Mouse (Mus musculus): ENCODE data around the gene Krt222. TPM values are rescaled to one million over a fixed set of nuclear protein-coding genes. Genes with fewer than 3 reads are reported as not detected.
A peak's percentile ranks its signal among the peaks of the same experiment; 100 is the strongest.
"Not testable (repeated sequence)": the region's sequence is repeated elsewhere in the genome, so short reads cannot be mapped to it uniquely, and the experiment has no call there.

Gene Krt222
- polyA plus RNA-seq, 1 experiment from 2014 or later = 0.44 TPM

- no peak for ATAC-seq (ENCODE audit: insufficient read depth, low FRiP score, low TSS enrichment)
- 74% methylated on average over 5 of the region's 5 CpGs for WGBS
- Histone ChIP-seq H3K4me2 (ENCODE audit: low read depth) (no peak overlapping the region), H3K27me3 (ENCODE audit: control insufficient read depth, insufficient read depth, low read length) (no peaks in the 10 kb centered on the region), H3K9me3 (ENCODE audit: control insufficient read depth, low read length) (no peaks in the 10 kb centered on the region), H3K4me1 (ENCODE audit: control insufficient read depth, insufficient read depth, low read length) (no peaks in the 10 kb centered on the region), H3K27ac (ENCODE audit: low read depth, low read length) (no peak overlapping the region), H3K4me3 (ENCODE audit: low read depth, low read length) (no peak overlapping the region), H3K36me3 (ENCODE audit: control insufficient read depth, insufficient read depth, low read length) (no peaks in the 10 kb centered on the region), H3K9ac (ENCODE audit: low read length) (no peak overlapping the region)
- DNase-seq (ENCODE audit: low spot score) = no peak
Observed at GRCm38 (mm10) chr11:99250241-99250640, 6.4 kb upstream of the Krt222 start.

DNA sequence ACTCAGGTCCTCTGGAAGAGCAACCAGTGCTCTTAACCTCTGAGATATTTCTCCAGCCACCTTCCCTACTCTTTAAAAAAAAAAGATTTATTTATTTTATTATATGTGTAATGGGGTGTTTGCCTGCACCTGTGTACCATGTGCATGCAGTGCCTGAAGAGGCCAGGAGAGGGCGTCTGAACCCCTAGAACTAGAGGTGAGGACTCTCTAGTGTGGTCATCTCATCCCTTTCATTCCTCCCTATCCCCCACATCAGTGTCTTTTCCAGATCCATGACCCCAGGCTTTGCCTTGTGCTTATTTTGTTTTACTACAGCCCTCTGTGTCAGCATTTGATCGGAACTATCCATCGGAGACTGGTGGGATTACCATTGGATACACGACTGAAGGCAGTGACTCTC is 5.2 kb upstream of the Krt222 start:
- peak; percentile 16 for DNase-seq (ENCODE audit: low spot score)

DNA sequence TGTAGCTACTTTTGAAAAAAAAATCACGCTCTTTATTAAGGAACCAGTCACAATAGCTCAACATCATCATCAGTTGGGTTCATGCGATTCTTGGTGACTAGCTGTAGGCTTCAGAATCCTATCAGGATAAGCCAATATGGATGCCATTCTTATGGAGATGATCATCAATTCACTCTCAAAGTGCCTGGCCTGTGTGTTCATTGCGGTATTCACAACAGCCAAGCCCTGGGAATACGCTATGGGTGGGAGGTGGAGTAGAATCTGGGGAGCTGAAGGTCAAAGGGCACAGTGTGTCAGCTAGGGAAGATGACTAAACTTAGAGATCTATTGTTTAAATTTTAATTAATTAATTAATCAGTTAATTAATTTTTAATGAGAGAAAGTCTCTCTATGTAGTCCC is 4.0 kb upstream of the Krt222 start:
- 92% methylated on average over 4 of the region's 4 CpGs for WGBS
- ATAC-seq (ENCODE audit: insufficient read depth, low FRiP score, low TSS enrichment) = no peak

More for the DNA sequence above, 5.2 kb upstream of the Krt222 start:
- Histone ChIP-seq H3K4me3 (ENCODE audit: low read depth, low read length) (no peak overlapping the region), H3K4me1 (ENCODE audit: control insufficient read depth, insufficient read depth, low read length) (no peaks in the 10 kb centered on the region), H3K27me3 (ENCODE audit: control insufficient read depth, insufficient read depth, low read length) (no peaks in the 10 kb centered on the region), H3K9ac (ENCODE audit: low read length) (no peak overlapping the region), H3K36me3 (ENCODE audit: control insufficient read depth, insufficient read depth, low read length) (no peaks in the 10 kb centered on the region), H3K27ac (ENCODE audit: low read depth, low read length) (no peak overlapping the region), H3K9me3 (ENCODE audit: control insufficient read depth, low read length) (no peaks in the 10 kb centered on the region), H3K4me2 (ENCODE audit: low read depth) (no peak overlapping the region)
- ATAC-seq (ENCODE audit: insufficient read depth, low FRiP score, low TSS enrichment) = no peak
- WGBS = 61% methylated on average over 4 of the region's 4 CpGs

DNA sequence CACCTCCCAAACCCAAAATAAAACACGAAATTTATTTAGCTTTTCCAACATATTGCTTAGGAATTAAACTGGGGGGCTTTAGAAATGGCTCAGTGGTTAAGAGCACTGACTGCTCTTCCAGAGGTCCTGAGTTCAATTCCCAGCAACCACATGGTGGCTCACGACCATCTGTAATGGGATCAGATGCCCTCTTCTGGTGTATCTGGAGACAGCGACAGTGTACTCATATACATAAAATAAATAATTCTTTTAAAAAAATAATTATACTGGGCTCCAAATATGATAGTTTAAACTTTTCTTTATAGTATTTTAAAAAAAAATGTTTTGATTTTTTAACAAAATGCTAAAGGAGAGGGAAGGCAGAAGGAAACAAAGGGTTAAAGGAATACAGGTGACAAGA is 634 bp upstream of the Krt222 start:
- H3K27me3 ChIP-seq (ENCODE audit: control insufficient read depth, insufficient read depth, low read length); H3K27ac ChIP-seq (ENCODE audit: low read depth, low read length); ATAC-seq (ENCODE audit: insufficient read depth, low FRiP score, low TSS enrichment); DNase-seq (ENCODE audit: low spot score); H3K9ac ChIP-seq (ENCODE audit: low read length); H3K9me3 ChIP-seq (ENCODE audit: control insufficient read depth, low read length); H3K4me1 ChIP-seq (ENCODE audit: control insufficient read depth, insufficient read depth, low read length); H3K4me3 ChIP-seq (ENCODE audit: low read depth, low read length); H3K36me3 ChIP-seq (ENCODE audit: control insufficient read depth, insufficient read depth, low read length); H3K4me2 ChIP-seq (ENCODE audit: low read depth): not testable (repeated sequence)
- WGBS = 51% methylated on average over 3 of the region's 3 CpGs

More for the DNA sequence above, 4.0 kb upstream of the Krt222 start:
- H3K27me3 ChIP-seq (ENCODE audit: control insufficient read depth, insufficient read depth, low read length) = no peaks in the 10 kb centered on the region
- no peak overlapping the region for H3K9ac ChIP-seq (ENCODE audit: low read length)
- no peak overlapping the region for H3K4me3 ChIP-seq (ENCODE audit: low read depth, low read length)
- H3K4me1 ChIP-seq (ENCODE audit: control insufficient read depth, insufficient read depth, low read length) = no peaks in the 10 kb centered on the region
- DNase-seq (ENCODE audit: low spot score) = no peak
- no peaks in the 10 kb centered on the region for H3K9me3 ChIP-seq (ENCODE audit: control insufficient read depth, low read length)
- no peak overlapping the region for H3K27ac ChIP-seq (ENCODE audit: low read depth, low read length)
- H3K4me2 ChIP-seq (ENCODE audit: low read depth) = no peak overlapping the region
- H3K36me3 ChIP-seq (ENCODE audit: control insufficient read depth, insufficient read depth, low read length) = no peaks in the 10 kb centered on the region

- no peak for ATAC-seq (ENCODE audit: insufficient read depth, low FRiP score, low TSS enrichment)
- Histone ChIP-seq H3K9ac (ENCODE audit: low read length) (peak overlapping the region; percentile 30), H3K4me3 (ENCODE audit: low read depth, low read length) (peak overlapping the region; percentile 24), H3K36me3 (ENCODE audit: control insufficient read depth, insufficient read depth, low read length) (no peaks in the 10 kb centered on the region), H3K9me3 (ENCODE audit: control insufficient read depth, low read length) (no peaks in the 10 kb centered on the region), H3K27ac (ENCODE audit: low read depth, low read length) (no peak overlapping the region), H3K27me3 (ENCODE audit: control insufficient read depth, insufficient read depth, low read length) (no peaks in the 10 kb centered on the region), H3K4me1 (ENCODE audit: control insufficient read depth, insufficient read depth, low read length) (no peaks in the 10 kb centered on the region), H3K4me2 (ENCODE audit: low read depth) (peak overlapping the region; percentile 47)
- WGBS = 48% methylated on average over 3 of the region's 3 CpGs
- no peak for DNase-seq (ENCODE audit: low spot score)
Observed at GRCm38 (mm10) chr11:99243200-99243819, 575 bp downstream of the Krt222 start.

DNA sequence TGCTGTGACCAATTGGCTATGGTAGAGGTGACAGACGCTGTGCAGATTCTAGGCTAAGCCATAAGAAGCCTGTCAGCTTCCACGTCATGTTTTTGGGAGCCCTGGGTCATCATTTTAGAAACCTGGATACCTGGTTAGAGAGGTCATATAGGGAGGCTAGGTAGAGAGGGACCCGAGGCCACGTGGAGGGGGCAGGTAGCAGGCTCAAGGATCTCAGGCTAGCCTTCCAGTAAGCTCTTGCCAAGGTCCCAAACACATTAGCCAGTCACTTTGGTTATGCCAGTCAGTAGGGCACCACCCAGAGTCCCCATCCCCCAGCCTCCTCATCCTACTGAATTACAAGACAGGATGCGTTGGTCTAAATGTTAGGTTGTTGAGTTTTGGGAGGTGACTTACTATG is 1.8 kb downstream of the Krt222 start:
- no peaks in the 10 kb centered on the region for H3K9me3 ChIP-seq (ENCODE audit: control insufficient read depth, low read length)
- no peaks in the 10 kb centered on the region for H3K27me3 ChIP-seq (ENCODE audit: control insufficient read depth, insufficient read depth, low read length)
- no peak overlapping the region for H3K27ac ChIP-seq (ENCODE audit: low read depth, low read length)
- no peak for ATAC-seq (ENCODE audit: insufficient read depth, low FRiP score, low TSS enrichment)
- DNase-seq (ENCODE audit: low spot score) = no peak
- no peaks in the 10 kb centered on the region for H3K4me1 ChIP-seq (ENCODE audit: control insufficient read depth, insufficient read depth, low read length)
- H3K4me3 ChIP-seq (ENCODE audit: low read depth, low read length) = no peak overlapping the region
- no peak overlapping the region for H3K9ac ChIP-seq (ENCODE audit: low read length)
- no peak overlapping the region for H3K4me2 ChIP-seq (ENCODE audit: low read depth)
- WGBS = 71% methylated on average over 5 of the region's 5 CpGs
- no peaks in the 10 kb centered on the region for H3K36me3 ChIP-seq (ENCODE audit: control insufficient read depth, insufficient read depth, low read length)

- H3K9ac ChIP-seq (ENCODE audit: low read length) = no peak overlapping the region
- no peaks in the 10 kb centered on the region for H3K9me3 ChIP-seq (ENCODE audit: control insufficient read depth, low read length)
- WGBS = 75% methylated on average over 14 of the region's 14 CpGs
- ATAC-seq (ENCODE audit: insufficient read depth, low FRiP score, low TSS enrichment) (no peak), DNase-seq (ENCODE audit: low spot score) (no peak)
- no peak overlapping the region for H3K27ac ChIP-seq (ENCODE audit: low read depth, low read length)
- H3K36me3 ChIP-seq (ENCODE audit: control insufficient read depth, insufficient read depth, low read length) = no peaks in the 10 kb centered on the region
- no peaks in the 10 kb centered on the region for H3K27me3 ChIP-seq (ENCODE audit: control insufficient read depth, insufficient read depth, low read length)
- no peaks in the 10 kb centered on the region for H3K4me1 ChIP-seq (ENCODE audit: control insufficient read depth, insufficient read depth, low read length)
- H3K4me2 ChIP-seq (ENCODE audit: low read depth) = no peak overlapping the region
- H3K4me3 ChIP-seq (ENCODE audit: low read depth, low read length) = no peak overlapping the region
Observed at GRCm38 (mm10) chr11:99238468-99238867, 5.4 kb downstream of the Krt222 start.

DNA sequence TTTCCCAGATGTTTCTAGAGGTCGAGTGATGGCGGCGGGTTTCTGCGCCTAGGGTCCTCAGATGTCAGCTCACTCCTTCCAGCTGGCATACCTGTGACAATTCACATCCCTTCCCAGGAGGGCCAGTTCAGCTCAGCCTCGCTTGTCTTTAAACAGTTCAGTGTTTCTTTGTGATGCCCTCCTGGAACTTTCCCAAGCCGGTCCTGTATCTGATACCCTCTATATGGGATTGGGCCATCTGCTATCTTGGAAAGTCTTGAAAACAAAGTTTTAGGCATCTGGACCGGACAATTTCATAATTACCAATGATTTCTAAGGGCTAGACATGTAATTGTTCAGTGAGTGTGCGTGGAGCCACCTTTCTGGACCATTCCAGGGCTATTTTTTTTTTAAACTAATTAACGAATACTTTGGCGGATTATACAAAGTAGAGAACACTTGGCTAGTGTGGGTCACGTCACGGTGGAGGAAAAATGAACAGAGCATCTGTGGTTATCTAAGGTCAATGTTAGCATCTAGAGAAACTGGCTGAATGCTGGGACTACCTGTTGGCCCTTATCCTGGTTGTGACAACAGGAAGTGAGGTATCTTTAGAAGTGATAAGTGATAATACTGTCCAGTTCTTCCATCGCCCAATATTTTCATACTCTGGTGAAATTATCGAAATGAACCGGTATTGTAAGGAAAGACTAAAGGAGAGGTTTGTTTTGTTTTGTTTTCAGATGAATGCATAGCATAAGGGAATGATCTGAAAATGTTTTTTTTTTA is 12.7 kb downstream of the Krt222 start:
- ATAC-seq (ENCODE audit: insufficient read depth, low FRiP score, low TSS enrichment) (peak; percentile 24; the same call in 1 of the 2 replicates), DNase-seq (ENCODE audit: low spot score) (no peak)
- Histone ChIP-seq H3K4me3 (ENCODE audit: low read depth, low read length) (peak overlapping the region; percentile 81), H3K27me3 (ENCODE audit: control insufficient read depth, insufficient read depth, low read length) (no peaks in the 10 kb centered on the region), H3K36me3 (ENCODE audit: control insufficient read depth, insufficient read depth, low read length) (no peaks in the 10 kb centered on the region), H3K4me2 (ENCODE audit: low read depth) (peak overlapping the region; percentile 58), H3K9me3 (ENCODE audit: control insufficient read depth, low read length) (no peaks in the 10 kb centered on the region), H3K9ac (ENCODE audit: low read length) (peak overlapping the region; percentile 100), H3K27ac (ENCODE audit: low read depth, low read length) (peak overlapping the region; percentile 98), H3K4me1 (ENCODE audit: control insufficient read depth, insufficient read depth, low read length) (peaks cover 11% of the 10 kb centered on the region)
- 31% methylated on average over 15 of the region's 15 CpGs for WGBS

Measured in neural tube, embryonic 11.5 days (tissue).